Mouse (Mus musculus) bone marrow, adult 2 months (tissue): ENCODE measurements around the gene Atp4b.

Source experiments
- CTCF ChIP-seq: fragments of 200-500 bp; IDR thresholded peaks from 2 replicates; pipeline ENCODE4 v1.5.1; 2011; ENCODE audit warnings: low read length, control low read depth; ENCODE audit not compliant: control insufficient read depth, insufficient read depth
- POLR2A ChIP-seq: fragments of 200-500 bp; IDR thresholded peaks from 2 replicates; pipeline ENCODE4 v1.6.1; 2011; ENCODE audit warnings: low read depth, mild to moderate bottlenecking, control low read depth, low read length, borderline replicate concordance; ENCODE audit not compliant: control insufficient read depth

GRCm38 (mm10) chr8:13350052-13350451 lies 46.6 kb downstream of the Atp4b start:
- TF ChIP-seq CTCF (no peak), POLR2A (no peak)
